Mouse (Mus musculus) right cerebral cortex, postnatal 36 days (tissue): ENCODE results near the gene Pan3.
A peak's percentile ranks its signal among the peaks of the same experiment; 100 is the strongest.

ENCODE experiments used
- DNase-seq, 2 experiments: peaks; one replicate each; pipeline ENCODE4 v3.0.0; 2022; ENCODE audit warnings: low spot score in 2 of 2, mixed read lengths in 1 of 2

The Pan3 gene

GRCm38 (mm10) chr5:147430936-147431839 is 1.2 kb downstream of the Pan3 start:
- peak; percentile 62 to 69 for DNase-seq

GRCm38 (mm10) chr5:147432927-147433326 is 3.0 kb downstream of the Pan3 start:
- no peak for DNase-seq

GRCm38 (mm10) chr5:147435224-147435623 is 5.3 kb downstream of the Pan3 start:
- no peak for DNase-seq

GRCm38 (mm10) chr5:147435751-147436150 is 5.8 kb downstream of the Pan3 start:
- DNase-seq, result no peak

DNA sequence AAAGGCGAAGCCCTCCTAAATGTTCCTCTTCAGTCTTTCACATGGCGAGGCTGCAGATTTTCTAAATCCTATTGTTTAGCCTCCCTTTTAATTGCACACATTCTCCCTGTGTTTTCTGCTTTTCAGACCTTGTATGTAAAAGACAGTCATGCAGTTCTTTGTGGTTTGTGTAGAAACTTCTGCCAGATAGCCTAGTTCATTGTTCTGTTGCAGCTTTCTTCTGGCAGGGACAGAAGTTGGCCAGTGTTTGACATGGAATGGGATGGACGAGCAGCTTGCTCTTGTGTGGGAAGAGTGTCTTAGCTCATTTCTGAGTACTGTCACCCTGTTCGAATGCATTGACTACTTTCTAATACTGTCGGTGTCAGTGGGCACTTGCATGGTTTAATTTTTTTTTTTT is 6.5 kb downstream of the Pan3 start:
- no peak for DNase-seq

DNA sequence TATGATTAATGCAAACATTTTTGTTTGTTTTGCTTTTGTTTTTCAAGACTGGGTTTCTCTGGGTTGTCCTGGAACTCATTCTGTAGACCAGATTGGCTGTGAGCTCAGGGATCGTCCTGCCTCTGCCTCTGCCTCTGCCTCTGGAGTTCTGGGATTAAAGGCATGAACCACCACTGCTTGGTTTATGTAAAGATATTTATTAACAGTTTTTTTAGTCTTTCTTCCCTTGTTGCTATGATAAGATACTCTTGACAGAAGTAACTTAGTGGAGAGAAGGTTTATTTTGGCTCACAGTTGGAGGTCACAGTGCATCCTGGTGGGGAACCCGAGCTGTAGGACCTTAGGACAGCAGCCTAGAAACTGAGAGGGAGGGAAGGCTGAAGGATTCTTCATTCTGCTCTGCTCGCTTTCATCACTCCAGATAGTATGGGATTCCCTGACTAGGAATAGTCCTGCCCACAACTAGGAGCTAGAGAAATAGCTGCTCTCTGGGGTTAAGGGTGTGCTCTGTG is 11.1 kb downstream of the Pan3 start:
- no peak for DNase-seq

DNA sequence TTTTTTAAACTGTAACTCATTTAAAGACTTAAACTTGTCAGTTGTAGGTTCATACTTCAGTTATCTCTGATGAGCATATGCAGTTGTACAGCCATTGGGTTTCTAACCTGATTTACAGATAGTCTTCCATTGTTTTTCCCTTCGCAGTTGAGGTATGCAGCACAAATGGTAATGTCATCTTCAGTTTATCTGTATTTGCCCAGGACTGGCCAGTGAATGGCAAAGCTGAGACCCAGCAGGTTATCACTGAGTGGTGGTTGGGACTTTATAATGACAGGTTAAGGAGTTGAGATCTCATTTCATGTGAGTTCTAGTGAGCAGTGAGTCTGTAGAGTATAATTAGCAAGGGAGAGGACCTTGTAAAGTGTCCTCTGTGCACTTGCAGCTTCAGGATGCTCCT is 12.0 kb downstream of the Pan3 start:
- no peak for DNase-seq

DNA sequence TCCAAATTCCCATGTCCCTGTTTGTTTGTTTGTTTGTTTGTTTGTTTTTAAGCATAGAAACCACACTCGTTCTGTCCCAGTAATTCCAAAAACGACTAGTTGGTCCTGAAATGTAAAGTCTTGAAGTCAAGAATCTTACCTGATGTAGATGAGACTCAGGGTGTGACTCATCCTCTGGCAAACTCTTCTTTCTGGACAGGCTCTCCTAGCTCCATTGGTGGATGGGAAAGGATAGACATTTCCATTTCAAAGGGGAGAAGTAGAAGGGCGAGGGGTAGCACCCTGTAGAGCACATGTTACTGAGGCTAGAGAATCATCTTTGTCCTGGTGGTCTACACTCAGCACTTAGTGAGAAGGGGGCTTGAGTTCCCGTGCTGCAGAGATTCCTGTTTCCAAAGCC is 12.8 kb downstream of the Pan3 start:
- no peak for DNase-seq

DNA sequence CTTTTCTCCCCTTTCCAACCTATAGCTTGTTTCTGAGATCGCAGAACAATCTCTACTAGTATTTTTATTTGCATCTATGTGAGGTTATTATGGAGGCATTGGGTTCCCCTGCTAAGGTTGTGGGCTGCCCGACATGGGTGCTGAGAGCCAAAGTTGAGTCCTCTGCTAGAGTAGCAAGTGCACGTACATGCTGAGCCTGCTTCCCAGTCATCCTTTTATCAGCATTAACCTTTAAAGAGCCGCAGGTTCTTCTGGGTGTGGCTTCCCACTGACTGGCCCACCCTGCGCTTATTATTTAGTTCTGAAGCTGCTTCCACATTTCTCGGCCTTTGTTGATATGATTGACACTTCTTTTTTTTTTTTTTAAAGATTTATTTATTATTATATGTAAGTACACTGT is 14.3 kb downstream of the Pan3 start:
- no peak for DNase-seq

DNA sequence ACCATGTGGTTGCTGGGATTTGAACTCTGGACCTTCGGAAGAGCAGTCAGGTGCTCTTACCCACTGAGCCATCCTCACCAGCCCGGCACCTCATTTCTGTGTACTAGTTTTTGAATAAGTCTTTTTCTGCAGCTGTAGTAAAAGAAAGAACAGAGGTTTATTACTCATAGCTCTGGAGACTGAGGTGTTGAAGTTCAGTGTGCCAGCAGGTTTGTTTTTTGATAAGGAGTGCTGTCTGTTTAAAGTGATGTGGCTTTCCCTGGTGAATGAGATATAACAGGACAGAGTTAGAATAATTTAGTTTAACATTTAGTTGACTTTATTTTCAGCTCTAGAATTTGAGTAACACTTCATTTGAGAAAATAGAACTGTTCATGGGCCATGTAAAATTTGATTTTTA is 14.8 kb downstream of the Pan3 start:
- DNase-seq, result no peak

- DNase-seq, result no peak
These were observed 15.3 kb downstream of the Pan3 start for GRCm38 (mm10) chr5:147445252-147445651.

DNA sequence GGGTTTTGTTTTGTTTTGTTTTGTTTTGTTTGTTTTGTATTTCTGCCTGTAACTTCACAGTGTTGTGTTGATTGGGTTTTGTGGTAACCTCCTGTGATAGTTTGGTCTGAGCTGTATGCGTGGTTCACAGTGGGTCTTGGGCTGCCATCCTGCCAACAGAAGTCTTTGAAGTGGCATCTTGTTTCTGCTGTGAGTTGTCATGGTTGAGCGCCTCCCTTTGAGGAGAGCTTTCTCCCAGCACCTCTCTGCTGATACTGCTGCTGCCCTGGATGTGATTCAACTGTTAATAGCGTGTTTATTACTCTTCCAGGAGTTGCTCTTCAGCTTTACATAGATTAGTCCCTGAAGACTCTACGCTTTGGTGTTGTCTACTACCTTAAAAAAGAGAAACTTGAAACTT is 18.6 kb downstream of the Pan3 start:
- no peak for DNase-seq

- DNase-seq, result no peak
These were observed 19.0 kb downstream of the Pan3 start for GRCm38 (mm10) chr5:147448933-147449332.

- DNase-seq, result no peak
These were observed 26.5 kb downstream of the Pan3 start for GRCm38 (mm10) chr5:147456491-147456890.

DNA sequence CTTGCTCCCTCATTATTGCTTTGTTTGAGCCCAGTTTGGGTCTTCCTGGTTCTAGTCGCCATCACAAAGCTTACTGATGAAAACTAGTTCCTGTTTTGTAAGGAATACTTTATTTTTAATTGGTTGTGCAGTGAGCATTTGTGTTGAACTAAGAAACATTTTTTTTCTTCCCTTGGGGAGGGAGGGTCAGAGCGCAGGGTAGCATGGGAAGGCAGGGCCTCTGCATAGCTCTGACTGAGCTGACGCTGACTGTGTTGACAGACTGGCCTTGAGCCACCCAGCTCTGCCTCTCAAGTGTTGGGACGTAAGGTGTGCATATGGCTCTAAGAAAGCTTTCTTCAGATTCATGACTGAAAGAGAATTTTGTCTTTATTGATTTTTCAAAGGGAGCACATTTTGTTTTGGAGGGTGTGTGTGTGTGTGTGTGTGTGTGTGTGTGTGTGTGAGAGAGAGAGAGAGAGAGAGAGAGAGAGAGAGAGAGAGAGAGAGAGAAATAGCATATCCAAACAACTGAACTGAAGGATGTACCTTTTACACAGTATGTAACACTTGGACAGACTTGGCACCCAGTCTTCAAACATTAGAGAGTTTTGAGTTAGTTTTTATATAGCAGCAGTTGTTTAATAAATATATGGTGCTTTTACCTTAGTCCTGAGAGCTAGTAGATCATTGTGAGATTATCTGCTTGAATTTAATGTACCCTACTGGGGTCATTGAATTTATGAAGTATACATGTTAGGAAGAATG is 30.0 kb downstream of the Pan3 start:
- DNase-seq, result no peak

- DNase-seq, result peak in 1 of 2 experiments; percentile 36
These were observed 33.3 kb downstream of the Pan3 start for GRCm38 (mm10) chr5:147463251-147463650.

GRCm38 (mm10) chr5:147466361-147466760 is 36.4 kb downstream of the Pan3 start:
- no peak for DNase-seq

DNA sequence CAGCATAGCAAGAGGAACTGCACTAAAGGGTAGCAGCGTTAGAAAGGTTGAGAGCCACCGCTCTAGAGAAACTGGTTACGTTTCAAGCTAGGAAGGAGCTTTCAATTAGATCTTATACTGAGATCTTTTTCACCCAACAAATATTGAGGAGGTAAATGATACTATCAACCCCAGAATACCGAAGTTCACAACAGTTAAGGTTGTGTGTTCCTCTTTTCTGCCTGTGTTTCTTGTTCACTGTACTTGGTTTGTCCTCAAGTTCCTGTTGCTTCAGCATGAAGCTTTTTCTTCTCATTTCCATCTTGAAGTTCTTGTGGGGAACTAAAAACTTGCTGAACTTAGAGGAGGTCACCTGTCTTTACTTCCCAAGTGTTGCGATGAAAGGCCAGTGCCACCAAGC is 41.2 kb downstream of the Pan3 start:
- DNase-seq, result no peak

- DNase-seq, result no peak
These were observed 43.1 kb downstream of the Pan3 start for GRCm38 (mm10) chr5:147473071-147473470.

DNA sequence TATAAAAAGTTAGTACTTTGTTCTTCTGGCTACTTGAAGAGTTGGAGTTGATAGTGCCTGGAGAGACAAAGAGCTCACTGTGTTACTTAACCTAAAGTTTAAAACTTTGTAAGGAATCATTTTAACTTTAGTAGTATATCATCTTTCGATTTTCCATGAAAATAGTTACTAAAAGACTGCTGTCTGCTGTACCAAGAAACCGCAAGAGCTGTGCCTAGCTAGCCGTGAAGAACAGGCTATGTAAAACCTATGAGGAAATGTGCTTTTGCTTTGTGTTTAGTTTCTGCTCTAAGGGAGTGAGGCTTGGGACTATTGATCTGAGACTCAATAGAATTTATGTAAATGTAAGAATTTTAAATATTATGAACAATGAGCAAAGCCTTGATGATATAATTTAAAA is 43.9 kb downstream of the Pan3 start:
- DNase-seq, result no peak

DNA sequence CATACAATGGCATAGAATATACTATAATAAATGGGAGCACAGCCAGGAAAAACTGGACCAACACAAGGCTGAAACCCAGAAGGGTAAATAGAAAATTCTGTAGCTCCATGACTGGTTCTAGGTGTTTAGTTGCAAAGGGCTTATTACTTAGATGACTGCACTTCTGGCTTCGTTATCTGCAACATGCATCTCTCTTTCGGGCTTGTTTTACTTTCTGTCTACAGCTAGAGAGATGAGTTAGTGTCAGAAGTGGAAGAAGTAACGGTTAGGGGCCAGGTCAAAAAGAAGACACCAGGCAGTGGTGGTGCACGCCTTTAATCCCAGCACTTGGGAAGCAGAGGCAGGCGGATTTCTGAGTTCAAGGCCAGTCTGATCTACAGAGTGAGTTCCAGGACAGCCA is 46.1 kb downstream of the Pan3 start:
- no peak for DNase-seq

- DNase-seq, result no peak
These were observed 47.1 kb downstream of the Pan3 start for GRCm38 (mm10) chr5:147477106-147477505.

- DNase-seq, result no peak
These were observed 49.4 kb downstream of the Pan3 start for GRCm38 (mm10) chr5:147479341-147479740.
